Mouse (Mus musculus) hindbrain, embryonic 14.5 days (tissue): ENCODE results near the gene Fam171a2. TPM values are rescaled to one million over a fixed set of nuclear protein-coding genes. Genes with fewer than 3 reads are reported as not detected.

ENCODE experiments used
- ATAC-seq: fragments of 200-750 bp; cut with Nextera tagmentation; 2 replicates; pipeline ENCODE4 v1.8.0; 2017; ENCODE audit warnings: moderate number of reproducible peaks, mild to moderate bottlenecking, moderate TSS enrichment, moderate library complexity; ENCODE audit not compliant: low FRiP score
- DNase-seq: peaks from one replicate; pipeline ENCODE4 v3.0.0-alpha.2; 2015; ENCODE audit warnings: low spot score
- H3K27ac ChIP-seq: fragments of 300-500 bp; sonication (generic); 2 replicates; pipeline ENCODE4 v1.5.1; 2014; ENCODE audit warnings: mild to moderate bottlenecking, moderate library complexity
- H3K27me3 ChIP-seq: fragments of 300-500 bp; sonication (generic); 2 replicates; pipeline ENCODE4 v1.6.1; 2014; ENCODE audit warnings: mild to moderate bottlenecking, low read length, mixed read lengths; ENCODE audit not compliant: control insufficient read depth, insufficient read depth
- H3K36me3 ChIP-seq: fragments of 300-500 bp; sonication (generic); replicated peaks from 2 replicates; pipeline ENCODE4 v1.6.1; 2014; ENCODE audit not compliant: control insufficient read depth, insufficient read depth
- H3K4me1 ChIP-seq: fragments of 300-500 bp; sonication (generic); replicated peaks from 2 replicates; pipeline ENCODE4 v1.6.1; 2014; ENCODE audit warnings: antibody characterized with exemption, low read length, mixed read lengths; ENCODE audit not compliant: control insufficient read depth, insufficient read depth
- H3K4me2 ChIP-seq: fragments of 300-500 bp; sonication (generic); replicated peaks from 2 replicates; pipeline ENCODE4 v1.6.1; 2014; ENCODE audit warnings: mild to moderate bottlenecking, moderate library complexity
- H3K4me3 ChIP-seq: fragments of 300-500 bp; sonication (generic); replicated peaks from 2 replicates; pipeline ENCODE4 v1.5.1; 2014; ENCODE audit warnings: mild to moderate bottlenecking, low read length
- H3K9ac ChIP-seq: fragments of 300-500 bp; sonication (generic); 2 replicates; pipeline ENCODE4 v1.6.1; 2014
- H3K9me3 ChIP-seq: fragments of 300-500 bp; sonication (generic); 2 replicates; pipeline ENCODE4 v1.6.1; 2016; ENCODE audit warnings: low read length; ENCODE audit not compliant: control insufficient read depth
- WGBS: fragments of 180-500 bp; shearing (Covaris S2); extraction: QIAGEN DNeasy Blood & Tissue Kit; methylation state at CpG from one replicate; pipeline ENCODE4 v1.1.7; 2014; 5-methylcytosine and 5-hydroxymethylcytosine counted together
- polyA plus RNA-seq: library from polyadenylated mRNA; unstranded; fragments of >200 nt; fragmentation: Nextera tagmentation; extraction: Ambion mirVana; gene quantifications from 2 replicates; pipeline ENCODE4 v1.2.1, GENCODE M21; 2014

Fam171a2 gene
- polyA plus RNA-seq, 1 experiment from 2014 or later: 30.9 TPM

DNA sequence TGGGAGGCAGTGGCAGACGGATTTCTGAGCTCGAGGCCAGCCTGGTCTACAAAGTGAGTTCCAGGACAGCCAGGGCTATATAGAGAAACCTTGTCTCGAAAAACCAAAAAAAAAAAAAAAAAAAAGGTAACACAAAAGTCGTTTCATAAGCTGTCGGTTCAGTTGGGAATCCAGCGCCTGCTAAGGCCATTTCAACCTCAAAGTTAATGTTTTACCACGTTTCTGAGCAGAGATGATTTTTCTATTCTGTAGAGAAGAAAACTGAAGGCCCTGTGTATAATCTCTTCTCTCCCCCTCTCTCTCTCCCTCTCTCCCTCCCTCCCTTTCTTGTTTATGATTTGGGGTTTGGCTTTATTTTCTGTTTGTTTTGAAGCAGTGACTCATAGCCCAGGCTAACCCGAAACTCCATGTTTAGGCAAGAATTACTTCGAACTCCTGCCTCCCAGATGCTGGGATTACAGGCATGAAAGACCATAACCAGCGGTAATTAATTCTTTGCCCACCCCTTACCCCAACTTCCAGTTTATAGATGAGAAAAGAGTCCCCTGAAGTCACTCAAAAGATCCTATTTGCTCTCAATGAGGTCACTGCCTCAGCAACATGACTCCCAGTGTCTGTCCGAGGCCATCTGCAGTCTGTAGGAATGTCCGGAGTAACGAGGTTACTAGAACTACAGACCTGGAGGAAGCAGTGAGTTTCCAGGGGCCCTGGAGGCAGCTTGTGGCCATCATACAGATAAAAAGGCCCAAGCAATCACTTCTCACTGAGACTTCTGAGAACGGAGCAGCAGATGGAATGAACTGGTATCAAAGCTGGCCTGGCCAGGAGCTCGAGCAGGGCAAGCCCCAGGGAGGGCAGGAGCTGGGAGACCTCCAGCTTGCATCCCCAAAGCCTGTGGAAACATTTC, 38.3 kb downstream of the Fam171a2 start:
- Histone ChIP-seq H3K4me2 (peak overlapping the region; percentile 69), H3K9me3 (no peaks in the 10 kb centered on the region), H3K36me3 (0 out of 2 replicates have a peak, but pooled peaks cover 7% of the 10 kb centered on the region), H3K27ac (peak overlapping the region; percentile 28; the same call in 1 of the 2 replicates), H3K4me3 (peak overlapping the region; percentile 73), H3K4me1 (peaks cover 29% of the 10 kb centered on the region), H3K27me3 (no peaks in the 10 kb centered on the region), H3K9ac (no peak overlapping the region)
- no peak for DNase-seq
- 43% methylated on average over 15 of the region's 15 CpGs for WGBS
- no peak for ATAC-seq

- Histone ChIP-seq H3K9ac (no peak overlapping the region), H3K9me3 (no peaks in the 10 kb centered on the region)
Observed at GRCm38 (mm10) chr11:102408344-102408876, 39.1 kb downstream of the Fam171a2 start.

GRCm38 (mm10) chr11:102407834-102408215, 39.7 kb downstream of the Fam171a2 start, which contains the start of gene Slc25a39:
TSS of gene Slc25a39 (minus strand) at chr11:102407946.
- ATAC-seq (no peak), DNase-seq (no peak)
- Histone ChIP-seq H3K4me3 (peak within 1 kb of the TSS; percentile 73), H3K4me1 (peaks cover 29% of the 10 kb centered on the region), H3K4me2 (peak within 1 kb of the TSS; percentile 69), H3K36me3 (peaks cover 20% of the 10 kb centered on the region), H3K9ac (peak within 1 kb of the TSS; percentile 79), H3K27ac (peak within 1 kb of the TSS; percentile 82), H3K27me3 (no peaks in the 10 kb centered on the region), H3K9me3 (no peaks in the 10 kb centered on the region)
- WGBS: under 1% methylated on average over 19 of the region's 19 CpGs

More at GRCm38 (mm10) chr11:102408344-102408876, 39.1 kb downstream of the Fam171a2 start:
- Histone ChIP-seq H3K36me3 (peaks cover 14% of the 10 kb centered on the region), H3K27me3 (no peaks in the 10 kb centered on the region), H3K4me3 (peak overlapping the region; percentile 73), H3K4me1 (peaks cover 29% of the 10 kb centered on the region), H3K27ac (peak overlapping the region; percentile 82), H3K4me2 (peak overlapping the region; percentile 69)
- under 1% methylated on average over 32 of the region's 32 CpGs for whole genome bisulfite sequencing
- peak; percentile 97 for DNase-seq
- ATAC-seq: peak; percentile 91

- under 1% methylated on average over 78 of the region's 85 CpGs for WGBS
- H3K9ac ChIP-seq: peak overlapping the region; percentile 79
- no peaks in the 10 kb centered on the region for H3K27me3 ChIP-seq
- H3K27ac ChIP-seq: peak overlapping the region; percentile 82
- no peaks in the 10 kb centered on the region for H3K9me3 ChIP-seq
- peaks cover 29% of the 10 kb centered on the region for H3K4me1 ChIP-seq
- peak overlapping the region; percentile 73 for H3K4me3 ChIP-seq
- peak; percentile 90 for DNase-seq
- peak; percentile 78 for ATAC-seq
- peaks cover 26% of the 10 kb centered on the region for H3K36me3 ChIP-seq
- H3K4me2 ChIP-seq: peak overlapping the region; percentile 69
Observed at GRCm38 (mm10) chr11:102406900-102407833, 40.3 kb downstream of the Fam171a2 start.

- peak overlapping the region; percentile 79 for H3K9ac ChIP-seq
- 16% methylated on average over 3 of the region's 3 CpGs for WGBS
- peak overlapping the region; percentile 69 for H3K4me2 ChIP-seq
- no peaks in the 10 kb centered on the region for H3K27me3 ChIP-seq
- no peaks in the 10 kb centered on the region for H3K9me3 ChIP-seq
- ATAC-seq (no peak), DNase-seq (no peak)
- H3K4me1 ChIP-seq: peaks cover 29% of the 10 kb centered on the region
- H3K27ac ChIP-seq: peak overlapping the region; percentile 82; the same call in 1 of the 2 replicates
- peak overlapping the region; percentile 73 for H3K4me3 ChIP-seq
- peaks cover 34% of the 10 kb centered on the region for H3K36me3 ChIP-seq
Observed at GRCm38 (mm10) chr11:102406401-102406800, 41.1 kb downstream of the Fam171a2 start.

- DNase-seq (no peak), ATAC-seq (no peak)
- Histone ChIP-seq H3K9me3 (no peaks in the 10 kb centered on the region), H3K4me2 (peak overlapping the region; percentile 69), H3K4me3 (peak overlapping the region; percentile 73; the same call in 1 of the 2 replicates), H3K27me3 (no peaks in the 10 kb centered on the region), H3K4me1 (peaks cover 29% of the 10 kb centered on the region), H3K27ac (no peak overlapping the region), H3K9ac (peak overlapping the region; percentile 79), H3K36me3 (peaks cover 41% of the 10 kb centered on the region)
- WGBS: 90% methylated on average over 11 of the region's 11 CpGs
Observed at GRCm38 (mm10) chr11:102405544-102406285, 41.8 kb downstream of the Fam171a2 start.

DNA sequence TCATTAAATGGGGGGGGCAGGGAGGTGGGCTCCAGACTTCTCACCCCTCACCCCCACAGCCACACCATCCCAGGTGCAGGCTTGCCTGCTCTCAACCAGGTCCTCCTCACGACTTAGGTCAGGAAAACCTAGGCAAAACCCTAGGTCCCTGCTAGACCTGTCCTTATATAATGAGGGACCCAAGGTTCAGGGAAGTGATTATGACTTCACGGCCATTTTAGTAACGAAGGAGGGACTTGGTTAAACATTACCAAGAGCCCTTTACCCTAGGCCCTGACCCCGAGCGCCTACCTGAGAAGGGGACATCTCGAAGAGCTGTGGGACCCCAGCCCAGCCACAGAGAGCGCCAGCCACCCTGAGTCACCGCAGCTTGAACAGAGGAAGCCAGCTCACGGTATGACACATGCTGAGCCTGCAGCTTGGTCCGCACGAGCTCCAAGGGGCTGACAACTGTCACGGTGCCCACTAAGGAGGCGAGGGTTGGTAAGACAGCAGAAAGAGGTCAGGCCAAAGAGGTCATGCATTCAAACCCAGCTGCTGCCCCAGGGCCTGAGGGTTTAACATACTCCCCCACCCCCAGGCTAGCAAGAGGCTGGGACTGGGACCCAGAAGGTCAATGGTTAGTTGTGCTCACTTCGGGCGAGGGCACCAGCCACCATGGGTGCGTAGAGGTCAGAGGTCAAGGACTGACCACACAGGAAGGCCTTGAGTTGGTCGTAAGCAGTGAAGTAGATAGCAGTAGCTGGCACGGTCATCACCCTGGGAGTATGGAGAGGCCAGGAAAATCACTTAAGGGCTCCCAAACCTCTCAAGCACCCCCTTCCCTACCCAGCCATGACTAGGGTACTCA, 43.1 kb downstream of the Fam171a2 start:
- Histone ChIP-seq H3K4me2 (peak overlapping the region; percentile 69), H3K4me3 (no peak overlapping the region), H3K9me3 (no peaks in the 10 kb centered on the region), H3K27me3 (0 out of 2 replicates have a peak, but pooled peaks cover 4% of the 10 kb centered on the region), H3K4me1 (peaks cover 34% of the 10 kb centered on the region), H3K36me3 (peaks cover 54% of the 10 kb centered on the region), H3K27ac (no peak overlapping the region), H3K9ac (peak overlapping the region; percentile 44; the same call in 1 of the 2 replicates)
- DNase-seq (no peak), ATAC-seq (no peak)
- 73% methylated on average over 18 of the region's 18 CpGs for WGBS

GRCm38 (mm10) chr11:102403657-102404056, 43.8 kb downstream of the Fam171a2 start:
- Histone ChIP-seq H3K27ac (no peak overlapping the region), H3K36me3 (peaks cover 61% of the 10 kb centered on the region), H3K4me2 (no peak overlapping the region), H3K27me3 (0 out of 2 replicates have a peak, but pooled peaks cover 5% of the 10 kb centered on the region), H3K4me1 (peaks cover 36% of the 10 kb centered on the region), H3K4me3 (no peak overlapping the region), H3K9me3 (no peaks in the 10 kb centered on the region), H3K9ac (no peak overlapping the region)
- 96% methylated on average over 11 of the region's 11 CpGs for WGBS
- no peak for ATAC-seq
- DNase-seq: no peak
